Mouse (Mus musculus): ENCODE data around the gene Plbd1. TPM values are rescaled to one million over a fixed set of nuclear protein-coding genes. Genes with fewer than 3 reads are reported as not detected.
A peak's percentile ranks its signal among the peaks of the same experiment; 100 is the strongest.

Gene Plbd1
- total and polyA plus RNA-seq, 3 experiments, result 28.4 to 53.5 (median 48.8) TPM

GRCm38 (mm10) chr6:136633154-136633553, 28.6 kb downstream of the Plbd1 start:
- intact Hi-C loops (cut with DNase I), result no loop called here
- H3K36me3 ChIP-seq (ENCODE audit: control insufficient read depth, insufficient read depth, low read length), result no peaks in the 10 kb centered on the region
- no peak overlapping the region for H3K9ac ChIP-seq (ENCODE audit: low read depth, low read length)
- no peak overlapping the region for H3K27ac ChIP-seq
- 96% methylated on average over 3 of the region's 3 CpGs for WGBS
- H3K4me3 ChIP-seq, result no peak overlapping the region
- no peak for TF ChIP-seq POLR2A (IDR thresholded peaks at IDR 0.05; ENCODE audit: insufficient read depth, low read depth, low read length)
- no peak for TF ChIP-seq CTCF (IDR thresholded peaks at IDR 0.05)
- DNase-seq, result no peak
- H3K27me3 ChIP-seq (ENCODE audit: control insufficient read depth, insufficient read depth, low read length), result no peaks in the 10 kb centered on the region
- H3K79me2 ChIP-seq (replicated peaks; ENCODE audit: control insufficient read depth, insufficient read depth, low read length), result no peaks in the 10 kb centered on the region
- no peaks in the 10 kb centered on the region for H3K4me1 ChIP-seq (ENCODE audit: control insufficient read depth, insufficient read depth, low read length)

DNA sequence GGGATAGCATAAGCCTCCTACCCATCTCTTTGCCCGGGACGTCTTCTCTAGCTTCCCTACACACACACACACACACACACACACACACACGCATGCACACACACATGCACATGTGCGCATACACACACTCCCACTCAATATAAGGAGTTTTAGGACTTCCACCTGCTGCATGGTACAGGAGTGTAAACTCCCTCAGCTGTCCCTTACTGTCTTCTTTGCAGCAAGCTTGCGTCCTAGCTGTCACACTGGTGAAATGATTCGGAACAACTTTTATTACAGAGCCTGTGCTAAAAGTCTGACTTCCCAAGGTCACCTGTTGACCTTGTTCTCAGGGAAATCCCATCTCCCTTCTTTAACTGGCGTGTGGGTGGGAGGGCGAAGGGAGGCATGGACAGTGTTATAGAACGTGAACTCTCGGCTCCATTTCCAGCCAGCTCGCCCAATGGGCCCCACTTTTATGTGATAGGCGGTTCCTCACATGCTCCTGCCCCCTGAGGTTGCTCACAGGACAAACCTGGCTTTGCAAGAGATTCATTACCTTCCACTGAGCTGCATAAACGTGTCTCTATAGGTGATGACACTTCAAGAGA, 29.7 kb downstream of the Plbd1 start:
- Histone ChIP-seq H3K9ac (ENCODE audit: low read depth, low read length) (no peak overlapping the region), H3K36me3 (ENCODE audit: control insufficient read depth, insufficient read depth, low read length) (no peaks in the 10 kb centered on the region), H3K27ac (no peak overlapping the region), H3K27me3 (ENCODE audit: control insufficient read depth, insufficient read depth, low read length) (no peaks in the 10 kb centered on the region), H3K4me1 (ENCODE audit: control insufficient read depth, insufficient read depth, low read length) (no peaks in the 10 kb centered on the region), H3K79me2 (replicated peaks; ENCODE audit: control insufficient read depth, insufficient read depth, low read length) (no peaks in the 10 kb centered on the region), H3K4me3 (no peak overlapping the region)
- TF ChIP-seq EP300 (IDR thresholded peaks at IDR 0.05; ENCODE audit: insufficient read depth, low read depth, low read length), result no peak
- TF ChIP-seq CTCF (IDR thresholded peaks at IDR 0.05), result no peak
- no peak for TF ChIP-seq POLR2A (IDR thresholded peaks at IDR 0.05; ENCODE audit: insufficient read depth, low read depth, low read length)
- intact Hi-C loops (cut with DNase I), result no loop called here
- WGBS, result 88% methylated on average over 13 of the region's 13 CpGs
- DNase-seq, result no peak

DNA sequence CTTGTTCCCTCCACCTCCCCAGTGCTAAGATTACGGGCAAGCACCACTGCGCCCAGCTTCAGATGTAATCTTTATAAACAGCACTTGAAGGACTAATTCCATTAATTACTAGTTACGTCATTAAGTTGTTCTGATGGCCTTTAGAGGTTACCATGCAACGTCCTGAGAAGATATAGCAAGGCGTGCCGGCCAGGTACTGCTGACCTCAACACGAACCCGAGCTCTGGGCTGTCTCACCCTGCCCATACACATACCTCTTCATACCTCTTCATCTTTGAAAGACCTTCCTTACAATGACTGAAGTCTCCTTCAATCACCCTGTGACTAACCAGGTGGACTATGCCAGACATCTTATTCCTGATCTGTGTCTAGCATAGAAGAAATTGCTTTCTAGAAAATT, 30.2 kb downstream of the Plbd1 start:
- Histone ChIP-seq H3K79me2 (replicated peaks; ENCODE audit: control insufficient read depth, insufficient read depth, low read length) (no peaks in the 10 kb centered on the region), H3K27ac (no peak overlapping the region), H3K36me3 (ENCODE audit: control insufficient read depth, insufficient read depth, low read length) (no peaks in the 10 kb centered on the region), H3K4me3 (no peak overlapping the region), H3K27me3 (ENCODE audit: control insufficient read depth, insufficient read depth, low read length) (no peaks in the 10 kb centered on the region), H3K9ac (ENCODE audit: low read depth, low read length) (no peak overlapping the region), H3K4me1 (ENCODE audit: control insufficient read depth, insufficient read depth, low read length) (no peaks in the 10 kb centered on the region)
- intact Hi-C loops (cut with DNase I), result no loop called here
- TF ChIP-seq CTCF (IDR thresholded peaks at IDR 0.05) (no peak), POLR2A (IDR thresholded peaks at IDR 0.05; ENCODE audit: insufficient read depth, low read depth, low read length) (no peak), EP300 (IDR thresholded peaks at IDR 0.05; ENCODE audit: insufficient read depth, low read depth, low read length) (no peak)
- DNase-seq, result no peak
- WGBS, result 95% methylated on average over 8 of the region's 8 CpGs

DNA sequence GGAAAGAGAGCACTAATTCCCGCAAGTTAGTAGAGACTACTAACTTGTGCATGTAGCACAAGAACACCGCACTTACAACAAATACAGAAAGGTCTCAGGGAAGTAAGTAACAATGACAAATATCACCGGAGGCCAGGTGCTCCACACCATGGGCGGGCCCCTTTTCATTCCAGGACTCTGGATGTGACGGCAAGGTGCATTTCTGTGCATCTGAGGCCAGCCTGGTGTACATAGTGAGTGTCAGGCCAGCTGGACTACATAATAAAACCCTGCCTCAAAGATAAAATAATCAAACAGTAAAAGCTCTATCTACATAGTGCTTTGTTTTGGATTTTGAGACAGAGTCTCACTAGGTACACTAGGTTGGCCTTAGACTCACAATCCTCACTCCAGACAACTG, 32.1 kb downstream of the Plbd1 start:
- Histone ChIP-seq H3K4me1 (ENCODE audit: control insufficient read depth, insufficient read depth, low read length) (no peaks in the 10 kb centered on the region), H3K9ac (ENCODE audit: low read depth, low read length) (no peak overlapping the region), H3K79me2 (replicated peaks; ENCODE audit: control insufficient read depth, insufficient read depth, low read length) (no peaks in the 10 kb centered on the region), H3K27ac (no peak overlapping the region), H3K36me3 (ENCODE audit: control insufficient read depth, insufficient read depth, low read length) (no peaks in the 10 kb centered on the region), H3K27me3 (ENCODE audit: control insufficient read depth, insufficient read depth, low read length) (no peaks in the 10 kb centered on the region), H3K4me3 (no peak overlapping the region)
- DNase-seq, result no peak
- intact Hi-C loops (cut with DNase I), result loop anchor here (10.0 kb wide), 1 partner anchor 355 kb away; no protein-coding TSS in a partner anchor
- TF ChIP-seq CTCF (IDR thresholded peaks at IDR 0.05), result no peak
- no peak for TF ChIP-seq EP300 (IDR thresholded peaks at IDR 0.05; ENCODE audit: insufficient read depth, low read depth, low read length)
- TF ChIP-seq POLR2A (IDR thresholded peaks at IDR 0.05; ENCODE audit: insufficient read depth, low read depth, low read length), result no peak
- WGBS, result 90% methylated on average over 5 of the region's 5 CpGs

- 86% methylated on average over 12 of the region's 12 CpGs for WGBS
- no peak for TF ChIP-seq CTCF (IDR thresholded peaks at IDR 0.05)
- no peak for TF ChIP-seq POLR2A (IDR thresholded peaks at IDR 0.05; ENCODE audit: insufficient read depth, low read depth, low read length)
- TF ChIP-seq EP300 (IDR thresholded peaks at IDR 0.05; ENCODE audit: insufficient read depth, low read depth, low read length), result no peak
- intact Hi-C loops (cut with DNase I), result loop anchor here (10.0 kb wide), 1 partner anchor 359 kb away; no protein-coding TSS in a partner anchor
Observed at GRCm38 (mm10) chr6:136625421-136625820, 36.3 kb downstream of the Plbd1 start.

DNA sequence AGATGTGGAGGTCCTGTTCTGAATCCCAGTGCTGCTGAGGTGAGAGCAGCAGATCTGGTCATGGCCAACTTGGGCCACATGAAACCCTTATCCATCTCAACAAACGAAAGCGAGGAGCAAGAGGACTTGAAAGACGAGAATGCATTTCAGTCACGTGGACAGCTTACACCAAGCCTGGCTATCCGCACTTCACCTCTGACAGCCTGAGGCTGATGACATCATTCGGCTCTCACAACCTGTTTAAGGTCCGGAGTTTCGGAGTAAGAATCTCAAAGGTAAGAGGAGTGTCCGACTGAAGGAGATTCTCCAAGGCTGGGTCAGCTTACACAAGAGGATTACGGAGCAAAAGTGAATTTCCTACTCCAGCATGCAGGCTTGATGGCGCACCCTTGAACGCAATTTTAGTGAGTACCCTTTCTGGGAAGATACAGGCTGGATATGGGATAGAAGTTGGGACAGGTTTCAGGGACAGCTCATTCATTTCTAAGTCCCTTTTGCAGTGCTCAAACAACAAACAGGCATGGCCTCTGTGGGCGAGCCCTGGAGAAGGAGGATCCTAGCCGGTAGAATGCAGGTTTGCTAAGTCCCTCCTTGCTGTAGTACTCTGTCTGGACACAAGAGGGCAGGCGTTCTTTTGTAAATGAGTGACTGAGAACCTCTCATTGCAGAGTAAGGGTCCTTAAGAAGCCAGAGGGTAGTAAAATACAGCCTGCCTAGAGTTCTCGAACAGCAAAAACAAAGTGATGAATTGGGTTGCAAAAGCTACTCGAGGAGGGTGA, 41.2 kb downstream of the Plbd1 start:
- intact Hi-C loops (cut with DNase I), result loop anchor here (1.0 to 10.0 kb wide), 3 partner anchors 102 to 364 kb away; no protein-coding TSS in a partner anchor
- Histone ChIP-seq H3K79me2 (replicated peaks; ENCODE audit: control insufficient read depth, insufficient read depth, low read length) (no peaks in the 10 kb centered on the region), H3K4me3 (no peak overlapping the region), H3K9ac (ENCODE audit: low read depth, low read length) (no peak overlapping the region), H3K27ac (no peak overlapping the region), H3K36me3 (ENCODE audit: control insufficient read depth, insufficient read depth, low read length) (no peaks in the 10 kb centered on the region), H3K4me1 (ENCODE audit: control insufficient read depth, insufficient read depth, low read length) (no peaks in the 10 kb centered on the region), H3K27me3 (ENCODE audit: control insufficient read depth, insufficient read depth, low read length) (no peaks in the 10 kb centered on the region)
- peak; percentile 63 to 78 for DNase-seq
- no peak for TF ChIP-seq EP300 (IDR thresholded peaks at IDR 0.05; ENCODE audit: insufficient read depth, low read depth, low read length)
- TF ChIP-seq POLR2A (IDR thresholded peaks at IDR 0.05; ENCODE audit: insufficient read depth, low read depth, low read length), result no peak
- peak; percentile 95 for TF ChIP-seq CTCF (IDR thresholded peaks at IDR 0.05)
- 42% methylated on average over 17 of the region's 17 CpGs for WGBS

More at GRCm38 (mm10) chr6:136625421-136625820, 36.3 kb downstream of the Plbd1 start:
- no peak overlapping the region for H3K9ac ChIP-seq (ENCODE audit: low read depth, low read length)
- no peaks in the 10 kb centered on the region for H3K27me3 ChIP-seq (ENCODE audit: control insufficient read depth, insufficient read depth, low read length)
- H3K4me3 ChIP-seq, result no peak overlapping the region
- H3K4me1 ChIP-seq (ENCODE audit: control insufficient read depth, insufficient read depth, low read length), result no peaks in the 10 kb centered on the region
- H3K79me2 ChIP-seq (replicated peaks; ENCODE audit: control insufficient read depth, insufficient read depth, low read length), result no peaks in the 10 kb centered on the region
- DNase-seq, result no peak
- no peak overlapping the region for H3K27ac ChIP-seq
- H3K36me3 ChIP-seq (ENCODE audit: control insufficient read depth, insufficient read depth, low read length), result no peaks in the 10 kb centered on the region
